Mouse (Mus musculus): Measurements from ENCODE around the gene Apoa2.

- TF ChIP-seq POLR2A (IDR thresholded peaks at IDR 0.05; ENCODE audit: borderline replicate concordance, extremely low read depth, insufficient read depth, insufficient read length, poor library complexity, severe bottlenecking), result no peak
- no peak for TF ChIP-seq CTCF (IDR thresholded peaks at IDR 0.05; ENCODE audit: borderline replicate concordance, extremely low read depth, insufficient read depth, insufficient read length)
These were observed 35.3 kb upstream of the Apoa2 start for GRCm38 (mm10) chr1:171189476-171190114.

All from brain, embryonic 14.5 days (tissue).